Mouse (Mus musculus) hindbrain, embryonic 15.5 days (tissue): ENCODE data around the gene Pkd1l2. TPM values are rescaled to one million over a fixed set of nuclear protein-coding genes. Genes with fewer than 3 reads are reported as not detected.

Source experiments
- ATAC-seq: fragments of 200-750 bp; cut with Nextera tagmentation; 2 replicates; pipeline ENCODE4 v1.8.0; 2017; ENCODE audit warnings: low read depth, moderate number of reproducible peaks, moderate TSS enrichment; ENCODE audit not compliant: low FRiP score
- H3K27ac ChIP-seq: fragments of 300-500 bp; sonication (generic); replicated peaks from 2 replicates; pipeline ENCODE4 v1.5.1; 2015; ENCODE audit warnings: mild to moderate bottlenecking, inconsistent platforms
- H3K27me3 ChIP-seq: fragments of 300-500 bp; sonication (generic); 2 replicates; pipeline ENCODE4 v1.6.1; 2015; ENCODE audit warnings: control low read depth, inconsistent platforms
- H3K36me3 ChIP-seq: fragments of 300-500 bp; sonication (generic); 2 replicates; pipeline ENCODE4 v1.6.1; 2015; ENCODE audit warnings: control low read depth, inconsistent platforms
- H3K4me1 ChIP-seq: fragments of 300-500 bp; sonication (generic); replicated peaks from 2 replicates; pipeline ENCODE4 v1.6.1; 2015; ENCODE audit warnings: control low read depth, inconsistent platforms
- H3K4me2 ChIP-seq: fragments of 300-500 bp; sonication (generic); 2 replicates; pipeline ENCODE4 v1.6.1; 2015; ENCODE audit warnings: moderate library complexity, mild to moderate bottlenecking, inconsistent platforms
- H3K4me3 ChIP-seq: fragments of 300-500 bp; sonication (generic); 2 replicates; pipeline ENCODE4 v1.5.1; 2015; ENCODE audit warnings: mild to moderate bottlenecking, inconsistent platforms
- H3K9ac ChIP-seq: fragments of 300-500 bp; sonication (generic); 2 replicates; pipeline ENCODE4 v1.6.1; 2015; ENCODE audit warnings: inconsistent platforms
- H3K9me3 ChIP-seq: fragments of 300-500 bp; sonication (generic); 2 replicates; pipeline ENCODE4 v1.6.1; 2016; ENCODE audit warnings: control low read depth, inconsistent platforms
- WGBS: fragments of 180-500 bp; shearing (Covaris S2); methylation state at CpG from one replicate; pipeline ENCODE4 v1.1.7; 2015; 5-methylcytosine and 5-hydroxymethylcytosine counted together
- polyA plus RNA-seq: library from polyadenylated mRNA; unstranded; fragments of >200 nt; fragmentation: Nextera tagmentation; extraction: Ambion mirVana; gene quantifications from 2 replicates; pipeline ENCODE4 v1.2.1, GENCODE M21; 2015

Gene Pkd1l2
- polyA plus RNA-seq, 1 experiment from 2014 or later: 0.16 TPM

DNA sequence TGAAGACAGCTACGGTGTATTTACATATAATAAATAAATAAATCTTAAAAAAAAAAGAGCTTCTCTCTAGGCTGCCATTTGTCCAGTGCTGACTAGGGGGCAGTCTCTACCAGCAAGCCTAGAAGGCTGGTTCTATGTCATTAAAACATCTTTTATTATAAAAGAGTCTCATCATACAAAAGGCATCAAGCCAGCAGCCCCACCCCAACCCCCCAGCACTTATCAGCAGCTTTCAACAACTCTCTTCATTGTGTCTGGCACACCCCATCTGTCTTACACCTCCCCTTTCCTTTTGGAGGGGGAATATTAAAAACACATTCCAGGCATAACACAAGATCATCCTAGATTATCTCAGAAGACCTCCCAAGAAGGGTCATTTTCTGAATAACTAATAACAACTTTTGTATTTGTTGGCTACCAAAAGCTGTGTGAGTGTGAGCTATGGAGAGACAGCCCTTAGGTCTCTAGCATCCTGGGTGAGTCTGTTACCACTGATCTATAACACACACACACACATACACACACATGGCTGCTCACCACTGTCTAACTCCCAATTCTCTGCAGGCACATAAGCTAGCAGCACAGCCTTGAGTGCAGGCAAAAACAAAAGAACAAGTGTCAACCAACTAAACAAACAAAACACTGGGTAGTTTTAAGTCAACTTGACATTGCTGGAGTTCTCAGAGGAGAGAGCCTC is 59.8 kb downstream of the Pkd1l2 start:
- ATAC-seq: no peak
- Histone ChIP-seq H3K4me2 (no peak overlapping the region), H3K9ac (no peak overlapping the region), H3K4me1 (no peaks in the 10 kb centered on the region), H3K9me3 (no peaks in the 10 kb centered on the region), H3K27me3 (no peaks in the 10 kb centered on the region), H3K36me3 (no peaks in the 10 kb centered on the region), H3K27ac (no peak overlapping the region), H3K4me3 (no peak overlapping the region)
- 72% methylated on average over 1 of the region's 1 CpGs for WGBS

DNA sequence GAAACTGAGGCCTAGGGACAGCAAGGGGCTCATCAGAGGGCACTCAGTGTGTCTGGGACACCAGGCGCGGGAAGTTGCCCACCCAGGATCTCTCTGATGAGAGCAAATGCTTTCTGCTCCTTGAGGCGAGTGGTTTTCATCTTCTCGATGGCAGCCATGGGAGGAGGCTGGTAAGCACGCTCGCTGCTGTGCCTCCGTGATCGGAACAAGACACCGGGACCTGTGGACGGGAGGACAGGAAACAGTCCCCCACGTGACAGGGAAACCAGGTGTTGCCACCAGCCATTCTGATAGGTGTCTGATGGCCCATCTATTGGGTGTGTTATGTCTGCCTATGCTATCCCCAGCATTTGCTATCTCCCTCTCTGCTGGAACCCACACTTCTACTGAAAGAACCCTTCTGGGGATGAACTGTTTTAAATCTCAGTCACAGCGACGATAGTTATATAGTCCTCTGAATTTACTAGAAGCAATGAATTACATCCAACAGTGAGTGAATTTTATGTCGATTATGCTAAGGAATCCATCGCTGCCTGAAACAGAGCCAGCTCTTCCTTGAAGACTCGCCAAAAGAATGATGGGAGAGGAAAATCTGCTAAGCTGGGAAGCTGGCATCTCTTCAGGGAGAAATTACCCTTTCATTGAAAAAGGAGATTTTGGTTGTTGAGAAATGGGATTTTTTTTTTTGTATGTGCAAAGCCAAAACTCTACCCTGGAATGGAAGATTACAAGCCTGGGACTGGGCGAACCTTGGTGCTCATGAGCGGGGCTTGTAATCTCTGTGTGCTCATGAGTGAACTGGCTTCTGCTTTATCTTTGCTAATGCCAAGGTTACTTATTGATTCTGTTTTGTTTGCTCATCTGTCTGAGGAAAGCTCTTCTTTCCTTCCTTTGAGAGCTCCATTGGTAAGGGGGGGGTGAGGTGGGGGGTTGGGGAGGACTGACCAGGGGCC is 62.6 kb downstream of the Pkd1l2 start:
- Histone ChIP-seq H3K9ac (no peak overlapping the region), H3K27me3 (no peaks in the 10 kb centered on the region), H3K36me3 (no peaks in the 10 kb centered on the region), H3K4me2 (no peak overlapping the region), H3K9me3 (no peaks in the 10 kb centered on the region), H3K4me3 (no peak overlapping the region), H3K4me1 (no peaks in the 10 kb centered on the region), H3K27ac (no peak overlapping the region)
- no peak for ATAC-seq
- 81% methylated on average over 18 of the region's 18 CpGs for WGBS

DNA sequence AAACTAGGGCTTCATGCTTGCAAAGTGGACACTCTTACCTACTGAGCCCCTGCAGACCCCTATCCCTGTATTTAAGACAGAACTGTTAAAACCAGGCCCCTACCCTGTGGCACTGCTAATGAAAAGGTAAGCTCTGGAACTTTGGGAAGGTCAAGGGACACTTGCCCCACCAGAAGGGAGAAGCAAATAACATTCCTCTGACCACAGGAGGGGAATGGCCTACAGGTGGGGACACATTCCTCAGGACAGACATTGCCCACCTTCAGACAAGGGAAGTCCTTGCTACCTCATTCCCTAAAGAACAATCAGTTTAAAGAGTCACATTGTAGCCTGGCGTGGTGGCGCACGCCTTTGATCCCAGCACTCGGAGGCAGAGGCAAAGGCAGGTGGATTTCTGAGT is 64.4 kb downstream of the Pkd1l2 start:
- Histone ChIP-seq H3K36me3 (no peaks in the 10 kb centered on the region), H3K9me3 (no peaks in the 10 kb centered on the region), H3K27ac (no peak overlapping the region), H3K4me1 (no peaks in the 10 kb centered on the region), H3K4me2 (no peak overlapping the region), H3K9ac (no peak overlapping the region), H3K4me3 (no peak overlapping the region), H3K27me3 (no peaks in the 10 kb centered on the region)
- no peak for ATAC-seq
- WGBS: 94% methylated on average over 4 of the region's 4 CpGs

DNA sequence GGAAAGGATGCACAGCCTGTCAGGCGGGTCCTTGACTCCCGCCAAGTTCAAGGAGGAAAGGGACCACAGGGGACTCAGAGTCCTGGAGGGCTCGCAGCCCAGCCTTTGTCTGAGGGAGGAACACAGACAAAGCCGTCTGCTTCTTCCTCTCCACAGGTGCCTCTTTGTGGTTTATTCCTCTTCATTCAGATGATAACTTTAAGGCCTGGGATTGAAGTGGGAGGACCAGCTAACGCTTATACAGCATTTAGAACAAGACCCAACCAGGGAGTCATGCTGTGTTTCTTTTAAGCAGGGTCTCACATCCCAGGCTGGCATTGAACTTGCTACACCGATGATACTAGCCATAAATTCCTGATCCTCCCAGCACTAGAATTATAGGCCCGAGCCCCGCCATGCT is 65.2 kb downstream of the Pkd1l2 start:
- 25% methylated on average over 8 of the region's 8 CpGs for WGBS
- H3K9me3 ChIP-seq: no peaks in the 10 kb centered on the region
- no peak for ATAC-seq
- H3K4me3 ChIP-seq: no peak overlapping the region
- H3K4me2 ChIP-seq: no peak overlapping the region
- no peak overlapping the region for H3K9ac ChIP-seq
- no peaks in the 10 kb centered on the region for H3K27me3 ChIP-seq
- H3K27ac ChIP-seq: no peak overlapping the region
- no peaks in the 10 kb centered on the region for H3K36me3 ChIP-seq
- H3K4me1 ChIP-seq: no peaks in the 10 kb centered on the region

GRCm38 (mm10) chr8:117015670-117016069 is 66.6 kb downstream of the Pkd1l2 start:
- WGBS: 84% methylated on average over 4 of the region's 4 CpGs
- ATAC-seq: no peak
- Histone ChIP-seq H3K36me3 (no peaks in the 10 kb centered on the region), H3K27me3 (no peaks in the 10 kb centered on the region), H3K9me3 (no peaks in the 10 kb centered on the region), H3K4me3 (no peak overlapping the region), H3K4me2 (no peak overlapping the region), H3K9ac (no peak overlapping the region), H3K4me1 (no peaks in the 10 kb centered on the region), H3K27ac (no peak overlapping the region)

DNA sequence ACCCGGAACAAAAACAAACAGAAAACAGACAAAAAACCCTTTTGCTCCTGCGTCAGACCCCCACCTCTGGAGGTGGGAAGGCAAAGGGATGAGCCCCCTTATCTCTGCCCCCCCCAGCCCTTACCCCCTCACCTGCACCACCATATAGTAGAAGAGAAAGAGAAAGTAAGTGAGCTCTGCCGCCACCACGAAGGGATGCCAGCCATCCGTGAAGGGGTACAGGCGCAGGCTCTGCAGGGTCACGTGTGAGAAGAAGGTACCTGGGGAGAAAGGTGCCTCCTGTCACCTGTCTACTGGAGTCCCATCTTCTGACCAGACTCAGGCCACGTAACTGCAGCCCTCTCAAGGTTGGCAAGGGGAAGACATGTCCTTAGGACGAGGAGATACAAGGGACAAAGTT is 70.9 kb downstream of the Pkd1l2 start:
- Histone ChIP-seq H3K4me1 (no peaks in the 10 kb centered on the region), H3K9me3 (no peaks in the 10 kb centered on the region), H3K9ac (no peak overlapping the region), H3K36me3 (no peaks in the 10 kb centered on the region), H3K27me3 (no peaks in the 10 kb centered on the region), H3K4me2 (no peak overlapping the region), H3K4me3 (no peak overlapping the region), H3K27ac (no peak overlapping the region)
- 92% methylated on average over 9 of the region's 9 CpGs for WGBS
- ATAC-seq: no peak

GRCm38 (mm10) chr8:116994016-116994716 is 88.1 kb downstream of the Pkd1l2 start:
- Histone ChIP-seq H3K27me3 (no peaks in the 10 kb centered on the region), H3K4me3 (peak overlapping the region; percentile 80), H3K36me3 (no peaks in the 10 kb centered on the region), H3K27ac (peak overlapping the region; percentile 75), H3K4me2 (peak overlapping the region; percentile 85), H3K9ac (no peak overlapping the region; the same call in 1 of the 2 replicates), H3K4me1 (peaks cover 22% of the 10 kb centered on the region), H3K9me3 (no peaks in the 10 kb centered on the region)
- WGBS: 65% methylated on average over 11 of the region's 11 CpGs
- no peak for ATAC-seq

GRCm38 (mm10) chr8:116993095-116993867 is 89.0 kb downstream of the Pkd1l2 start, which contains the start of gene Gcsh:
Gene Gcsh, minus strand, starts transcription at chr8:116993537.
- under 1% methylated on average over 56 of the region's 56 CpGs for WGBS
- H3K9me3 ChIP-seq: no peaks in the 10 kb centered on the region
- peak within 1 kb of the TSS; percentile 85 for H3K4me2 ChIP-seq
- peak within 1 kb of the TSS; percentile 75 for H3K27ac ChIP-seq
- peaks cover 22% of the 10 kb centered on the region for H3K4me1 ChIP-seq
- H3K36me3 ChIP-seq: no peaks in the 10 kb centered on the region
- peak within 1 kb of the TSS; percentile 58 for H3K9ac ChIP-seq
- peak within 1 kb of the TSS; percentile 80 for H3K4me3 ChIP-seq
- peak; percentile 100 for ATAC-seq
- no peaks in the 10 kb centered on the region for H3K27me3 ChIP-seq

DNA sequence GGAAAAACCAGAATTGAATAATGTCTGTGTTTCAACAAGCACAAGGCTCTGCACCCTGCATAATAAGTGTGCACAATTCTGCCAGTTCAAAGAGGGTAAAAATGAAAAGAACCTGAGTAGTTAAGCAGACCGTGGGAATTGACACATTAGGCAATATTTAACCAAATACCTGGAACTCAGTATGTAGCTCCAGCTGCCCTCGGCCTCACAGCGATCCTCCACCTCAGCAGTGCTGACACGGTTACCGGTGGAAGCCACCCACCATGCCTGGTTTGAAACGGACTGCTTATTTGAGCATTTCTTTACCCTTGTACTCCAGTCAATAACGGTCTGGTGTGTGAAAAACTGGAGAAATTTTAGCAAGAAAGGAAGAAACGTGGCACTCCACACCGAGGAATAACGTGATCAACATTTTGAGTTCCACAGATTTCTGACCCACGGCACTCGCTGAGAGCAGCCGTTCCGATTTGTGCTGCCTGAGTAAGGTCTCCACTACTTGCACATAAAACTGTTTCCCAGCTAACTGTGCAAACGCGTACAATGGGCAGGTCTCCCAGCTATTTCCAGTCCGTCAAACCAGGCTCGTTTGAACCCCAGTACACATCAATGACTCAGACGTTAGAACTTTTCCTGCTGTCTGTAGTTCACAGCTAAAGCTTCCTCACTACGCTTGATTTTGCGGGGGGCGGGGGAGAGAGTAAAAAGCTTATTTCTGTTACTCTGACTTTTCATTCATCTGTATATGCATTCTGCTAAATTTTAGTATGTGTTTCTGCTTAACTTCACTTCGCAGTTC is 89.9 kb downstream of the Pkd1l2 start:
- Histone ChIP-seq H3K9me3 (no peaks in the 10 kb centered on the region), H3K27me3 (no peaks in the 10 kb centered on the region), H3K27ac (no peak overlapping the region), H3K36me3 (no peaks in the 10 kb centered on the region), H3K4me2 (peak overlapping the region; percentile 85), H3K9ac (peak overlapping the region; percentile 58), H3K4me3 (peak overlapping the region; percentile 80), H3K4me1 (peaks cover 22% of the 10 kb centered on the region)
- WGBS: 10% methylated on average over 23 of the region's 23 CpGs
- no peak for ATAC-seq

- 97% methylated on average over 8 of the region's 8 CpGs for WGBS
- H3K27ac ChIP-seq: no peak overlapping the region
- H3K9ac ChIP-seq: no peak overlapping the region
- no peak for ATAC-seq
- peaks cover 22% of the 10 kb centered on the region for H3K4me1 ChIP-seq
- H3K9me3 ChIP-seq: no peaks in the 10 kb centered on the region
- no peaks in the 10 kb centered on the region; the same call in 1 of the 2 replicates for H3K36me3 ChIP-seq
- no peak overlapping the region for H3K4me2 ChIP-seq
- H3K4me3 ChIP-seq: no peak overlapping the region
- H3K27me3 ChIP-seq: no peaks in the 10 kb centered on the region
Measured at GRCm38 (mm10) chr8:116991241-116991640, 91.0 kb downstream of the Pkd1l2 start.

- no peak for ATAC-seq
- Histone ChIP-seq H3K4me1 (peaks cover 22% of the 10 kb centered on the region), H3K9me3 (no peaks in the 10 kb centered on the region), H3K4me3 (no peak overlapping the region), H3K9ac (no peak overlapping the region), H3K27ac (no peak overlapping the region), H3K4me2 (no peak overlapping the region), H3K36me3 (no peaks in the 10 kb centered on the region; the same call in none of the 2 replicates), H3K27me3 (no peaks in the 10 kb centered on the region)
- 94% methylated on average over 3 of the region's 3 CpGs for WGBS
Measured at GRCm38 (mm10) chr8:116989842-116990241, 92.4 kb downstream of the Pkd1l2 start.
